Mouse (Mus musculus) central nervous system, embryonic 18 days (tissue): ENCODE results near the gene Apoa5. TPM values are rescaled to one million over a fixed set of nuclear protein-coding genes. Genes with fewer than 3 reads are reported as not detected.

Experiments
- polyA plus RNA-seq: library from polyadenylated mRNA; depleted of rRNA; stranded (reverse); fragments of >200 nt; gene quantifications from 2 replicates; pipeline ENCODE4 v1.2.3, GENCODE M21; 2012; rRNA removed

Gene Apoa5
- 0.03 TPM in 1 of 2 replicates, not detected in the other for polyA plus RNA-seq

DNA sequence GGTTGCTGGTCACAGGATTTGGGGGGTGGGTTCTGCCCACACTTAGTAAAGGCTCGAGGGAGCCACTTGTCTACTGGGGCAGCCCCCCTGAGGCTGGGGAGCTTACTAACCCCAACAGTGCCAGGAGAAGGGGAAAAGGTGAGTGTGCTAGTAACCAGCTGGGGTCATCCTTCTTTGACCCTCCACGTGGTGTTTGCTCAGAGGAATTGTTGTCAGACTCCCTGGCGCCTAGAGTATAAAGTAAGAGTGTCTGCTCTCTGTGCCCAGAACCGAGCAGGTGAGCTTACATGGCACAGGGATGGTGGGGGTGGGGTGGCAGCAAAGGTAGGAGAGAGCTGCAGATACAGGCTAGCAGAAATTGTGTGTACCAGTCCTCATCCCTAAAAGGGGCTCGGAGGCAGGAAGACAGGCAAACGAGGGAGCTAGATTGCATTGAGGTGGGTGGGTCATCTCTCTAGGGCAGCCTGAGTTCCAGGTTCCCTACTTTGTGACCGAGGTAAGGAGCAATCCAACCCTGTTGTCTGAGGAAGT is at the start of gene Apoa5:
Apoa5 (plus strand) TSS at position 291 of the 531 bp plus-strand sequence.

DNA sequence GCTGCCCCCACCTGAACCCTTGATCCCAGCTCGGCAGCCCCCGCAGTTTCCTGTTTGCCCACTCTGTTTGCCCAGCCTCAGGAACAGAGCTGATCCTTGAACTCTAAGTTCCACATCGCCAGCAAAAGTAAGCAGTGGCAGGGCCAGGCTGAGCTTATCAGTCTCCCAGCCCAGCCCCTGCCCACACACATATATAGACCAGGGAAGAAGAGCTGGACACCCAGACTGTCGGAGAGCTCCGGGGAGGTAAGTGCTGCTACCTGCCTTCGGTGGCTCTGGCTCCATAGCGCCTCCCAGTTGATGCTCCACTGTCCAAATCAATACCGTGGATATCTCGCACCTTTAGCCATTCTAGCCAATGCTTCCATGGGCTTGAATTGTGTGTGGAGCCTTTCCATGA is 39.9 kb upstream of the Apoa5 start, which contains the start of gene Apoa1:
Apoa1 (plus strand) TSS at position 90 of the 400 bp plus-strand sequence.

DNA sequence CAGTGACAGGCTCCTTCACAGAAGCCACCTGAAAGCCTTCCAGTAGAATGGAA is 33.0 kb upstream of the Apoa5 start, which contains the start of gene Apoc3:
Apoc3 (minus strand) TSS at position 41 of the 53 bp plus-strand sequence.

DNA sequence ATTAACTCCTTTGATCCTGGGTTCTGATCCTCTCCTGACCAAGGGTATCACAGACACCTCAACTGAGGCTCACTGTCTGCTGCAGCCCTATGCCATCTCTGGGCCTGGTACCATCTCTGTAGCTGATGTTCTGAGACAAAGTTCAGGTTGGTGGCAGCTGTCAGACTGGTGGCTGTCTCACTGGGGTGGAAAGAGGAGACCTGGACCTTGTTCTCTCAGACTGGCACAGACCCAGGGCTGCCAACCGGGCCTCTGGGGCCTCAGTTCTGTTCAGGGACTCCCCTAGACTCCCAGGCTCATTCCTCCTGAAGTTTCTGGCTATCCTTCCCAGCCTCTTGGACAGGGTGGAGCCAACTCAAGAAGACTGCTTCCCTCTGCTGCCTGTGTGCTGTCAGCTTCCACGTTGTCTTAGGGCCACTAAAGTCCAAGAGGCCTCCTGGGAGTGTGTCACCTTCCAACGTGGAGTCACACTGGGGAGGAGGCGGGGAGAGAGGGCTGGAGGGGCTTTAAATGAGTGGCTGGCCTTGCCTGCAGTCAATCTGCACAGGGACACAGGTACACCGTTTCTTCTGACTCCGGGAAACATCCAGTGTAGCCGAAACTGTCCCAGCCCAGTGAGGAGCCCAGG is 27.8 kb upstream of the Apoa5 start, which contains the start of gene Apoa4:
Apoa4 (plus strand) TSS at position 171 of the 628 bp plus-strand sequence.

DNA sequence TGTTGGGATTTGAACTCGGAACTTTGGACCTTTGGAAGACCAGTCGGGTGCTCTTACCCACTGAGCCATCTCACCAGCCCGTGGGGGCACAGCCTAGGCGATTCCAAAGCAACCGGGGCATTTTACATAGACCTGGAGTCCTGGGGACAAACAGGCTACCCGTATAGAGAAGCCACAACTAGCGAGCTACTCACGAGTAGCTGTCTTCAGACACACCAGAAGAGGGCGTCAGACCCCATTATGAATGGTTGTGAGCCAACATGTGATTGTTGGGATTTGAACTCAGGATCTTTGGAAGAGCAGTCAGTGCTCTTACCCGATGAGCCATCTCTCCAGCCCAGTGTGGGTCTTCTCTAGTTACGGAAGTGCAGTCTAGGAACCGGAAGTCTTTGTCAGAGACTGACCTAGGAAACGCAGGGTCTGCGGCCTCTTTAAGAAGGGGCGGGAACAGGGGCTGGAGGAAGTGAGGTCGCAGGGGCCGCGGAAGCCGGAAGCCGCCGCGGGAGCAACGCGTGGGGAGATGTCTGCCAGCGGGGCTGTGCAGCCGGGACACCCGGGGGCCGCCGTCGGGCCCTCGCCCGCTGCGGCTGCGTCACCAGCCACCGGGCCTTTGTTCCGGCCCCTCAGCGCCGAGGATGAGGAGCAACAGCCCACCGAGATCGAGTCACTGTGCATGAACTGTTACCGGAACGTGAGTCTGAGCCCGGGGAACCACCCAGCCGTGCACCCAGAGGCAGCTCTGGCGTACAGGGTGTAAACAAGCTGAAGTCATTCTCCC is 4.4 kb downstream of the Apoa5 start, which contains the start of gene Zpr1:
Zpr1 (plus strand) TSS at position 388 of the 778 bp plus-strand sequence.

DNA sequence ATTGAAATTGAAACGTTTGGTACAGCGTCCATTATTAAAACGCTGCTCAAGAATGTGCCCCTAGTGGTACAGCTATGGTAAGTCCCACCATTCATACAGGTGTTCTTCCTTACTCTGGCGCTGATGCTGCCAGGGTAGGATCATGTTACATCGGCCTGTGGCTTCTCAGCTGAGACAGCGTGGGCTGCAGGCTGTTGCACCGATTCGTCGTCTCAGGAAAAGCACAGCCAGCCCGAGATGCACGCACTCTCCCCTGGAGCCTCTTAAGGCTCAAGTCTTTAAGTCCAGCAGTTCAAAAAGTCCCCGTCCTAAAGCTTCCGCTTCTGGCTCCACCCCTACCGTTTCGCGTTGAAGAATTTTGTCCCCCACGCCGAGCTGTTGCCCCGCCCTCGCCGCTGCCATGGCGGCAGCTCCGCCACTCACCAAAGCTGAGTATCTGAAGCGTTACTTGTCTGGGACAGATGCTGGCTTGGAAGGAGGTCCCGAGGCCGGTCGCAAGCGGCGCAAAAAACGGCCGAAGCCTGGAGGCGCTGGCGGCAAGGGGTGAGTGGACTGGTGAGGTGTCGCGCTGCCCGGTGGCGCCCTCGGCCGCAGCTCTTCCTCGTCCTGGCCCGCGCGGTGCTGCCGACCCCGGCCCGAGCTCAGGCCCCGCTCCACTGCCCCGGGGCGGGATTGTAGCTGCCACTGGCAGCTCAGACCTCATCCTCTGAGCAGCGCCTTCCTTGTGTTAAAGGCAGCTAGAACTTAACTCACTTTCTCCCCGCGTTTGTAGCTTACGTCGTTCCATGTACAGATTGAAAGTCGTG is 14.4 kb downstream of the Apoa5 start, which contains the start of gene Bud13:
Bud13 (plus strand) TSS at position 378 of the 806 bp plus-strand sequence.

DNA sequence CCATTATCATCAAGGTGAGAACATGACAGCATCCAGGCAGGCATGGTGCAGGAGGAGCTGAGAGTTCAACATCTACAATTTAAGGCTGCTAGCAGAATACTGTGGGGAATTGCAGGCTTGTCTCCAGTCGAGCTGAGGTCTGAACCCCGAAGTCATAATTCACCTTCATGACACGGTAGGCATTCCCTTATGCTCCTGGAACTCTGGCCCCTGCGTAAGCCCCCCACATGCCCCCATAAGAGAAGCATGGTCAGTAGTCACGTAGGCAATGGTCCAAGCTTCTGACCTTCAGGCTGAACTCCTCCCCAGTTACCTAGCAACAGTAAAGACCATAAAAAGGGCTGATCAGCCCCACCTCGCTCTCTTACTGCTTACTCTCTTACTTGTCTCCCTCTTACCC is 51.5 kb downstream of the Apoa5 start, which contains the start of gene 4931429L15Rik:
4931429L15Rik (minus strand) TSS at position 101 of the 400 bp plus-strand sequence.

Other genes starting within 250 kb of the Apoa5 start
- 3.0 and 3.3 TPM in 2 replicates for gene Apoa1, start 40.1 kb upstream of the Apoa5 start, polyA plus RNA-seq
- not detected in 2 replicates for gene Apoc3, start 33.0 kb upstream of the Apoa5 start, polyA plus RNA-seq
- 0.03 and 0.05 TPM in 2 replicates for gene Apoa4, start 27.9 kb upstream of the Apoa5 start, polyA plus RNA-seq
- 45.3 and 48.4 TPM in 2 replicates for gene Zpr1, start 4.4 kb downstream of the Apoa5 start, polyA plus RNA-seq
- gene Bud13, start 14.4 kb downstream of the Apoa5 start, polyA plus RNA-seq = 14.1 and 14.2 TPM in 2 replicates
- not detected in 2 replicates for gene 4931429L15Rik, start 51.4 kb downstream of the Apoa5 start, polyA plus RNA-seq